Mouse (Mus musculus): ENCODE data around the gene Arl5a.

The Arl5a gene

GRCm38 (mm10) chr2:52422871-52423610, 1.7 kb downstream of the Arl5a start:
- DNase-seq (ENCODE audit: low spot score): no peak

- peak; percentile 50 for DNase-seq (ENCODE audit: low spot score)
Observed at GRCm38 (mm10) chr2:52421197-52421596, 3.5 kb downstream of the Arl5a start.

GRCm38 (mm10) chr2:52420001-52420710, 4.5 kb downstream of the Arl5a start:
- no peak for DNase-seq (ENCODE audit: low spot score)

GRCm38 (mm10) chr2:52419295-52419694, 5.4 kb downstream of the Arl5a start:
- DNase-seq (ENCODE audit: low spot score): no peak

- DNase-seq (ENCODE audit: low spot score): no peak
Observed at GRCm38 (mm10) chr2:52412524-52413037, 12.1 kb downstream of the Arl5a start.

GRCm38 (mm10) chr2:52406480-52406879, 18.2 kb downstream of the Arl5a start:
- no peak for DNase-seq (ENCODE audit: low spot score)

- DNase-seq (ENCODE audit: low spot score): no peak
Observed at GRCm38 (mm10) chr2:52405238-52405637, 19.5 kb downstream of the Arl5a start.

GRCm38 (mm10) chr2:52394529-52394928, 30.2 kb downstream of the Arl5a start:
- DNase-seq (ENCODE audit: low spot score): no peak

GRCm38 (mm10) chr2:52390415-52390975, 34.2 kb downstream of the Arl5a start:
- DNase-seq (ENCODE audit: low spot score): no peak

- no peak for DNase-seq (ENCODE audit: low spot score)
Observed at GRCm38 (mm10) chr2:52389975-52390374, 34.7 kb downstream of the Arl5a start.

GRCm38 (mm10) chr2:52386451-52386850, 38.2 kb downstream of the Arl5a start:
- no peak for DNase-seq (ENCODE audit: low spot score)

GRCm38 (mm10) chr2:52386037-52386436, 38.7 kb downstream of the Arl5a start:
- DNase-seq (ENCODE audit: low spot score): peak; percentile 19

GRCm38 (mm10) chr2:52378848-52379261, 45.8 kb downstream of the Arl5a start:
- DNase-seq (ENCODE audit: low spot score): no peak

- peak; percentile 9 for DNase-seq (ENCODE audit: low spot score)
Observed at GRCm38 (mm10) chr2:52378448-52378804, 46.3 kb downstream of the Arl5a start, which contains the start of gene Neb. Neb (minus strand) TSS chr2:52378474.

GRCm38 (mm10) chr2:52377706-52378447, 46.8 kb downstream of the Arl5a start:
- DNase-seq (ENCODE audit: low spot score): no peak

- DNase-seq (ENCODE audit: low spot score): no peak
Observed at GRCm38 (mm10) chr2:52374706-52375105, 50.0 kb downstream of the Arl5a start.

GRCm38 (mm10) chr2:52372480-52372879, 52.2 kb downstream of the Arl5a start:
- DNase-seq (ENCODE audit: low spot score): no peak

GRCm38 (mm10) chr2:52372080-52372479, 52.6 kb downstream of the Arl5a start:
- DNase-seq (ENCODE audit: low spot score): no peak

- no peak for DNase-seq (ENCODE audit: low spot score)
Observed at GRCm38 (mm10) chr2:52371066-52371465, 53.6 kb downstream of the Arl5a start.

GRCm38 (mm10) chr2:52369622-52370021, 55.1 kb downstream of the Arl5a start:
- no peak for DNase-seq (ENCODE audit: low spot score)

GRCm38 (mm10) chr2:52367665-52368064, 57.0 kb downstream of the Arl5a start:
- DNase-seq (ENCODE audit: low spot score): no peak

- no peak for DNase-seq (ENCODE audit: low spot score)
Observed at GRCm38 (mm10) chr2:52367248-52367647, 57.5 kb downstream of the Arl5a start.

Data from yolk sac, embryonic 10.5 days (tissue).